Mouse (Mus musculus) megakaryocyte, embryonic 14.5 days (primary cell): Measurements from ENCODE around the gene Zfp324. TPM values are rescaled to one million over a fixed set of nuclear protein-coding genes. Genes with fewer than 3 reads are reported as not detected.
A peak's percentile ranks its signal among the peaks of the same experiment; 100 is the strongest.

ENCODE experiments used
- H3K27me3 ChIP-seq: replicated peaks from 2 replicates; pipeline ENCODE3; 2012; ENCODE audit warnings: inconsistent platforms
- H3K36me3 ChIP-seq: replicated peaks from 2 replicates; pipeline ENCODE3; 2012; ENCODE audit warnings: low read length, inconsistent platforms, mixed read lengths
- H3K4me1 ChIP-seq: 2 replicates; pipeline ENCODE4 v1.6.1; 2012; ENCODE audit warnings: inconsistent platforms
- H3K4me3 ChIP-seq: replicated peaks from 2 replicates; pipeline ENCODE3; 2012; ENCODE audit warnings: moderate library complexity, mild to moderate bottlenecking, inconsistent platforms
- H3K9me3 ChIP-seq: 2 replicates; pipeline ENCODE4 v1.6.1; 2012; ENCODE audit warnings: inconsistent platforms
- FLI1 ChIP-seq: IDR thresholded peaks from 2 replicates; pipeline ENCODE4 v1.6.1; 2012; ENCODE audit warnings: low read length, inconsistent platforms, mixed read lengths
- GATA1 ChIP-seq: IDR thresholded peaks from 3 replicates; pipeline ENCODE4 v1.6.1; 2012; ENCODE audit warnings: mixed read lengths, low read length, inconsistent platforms, borderline replicate concordance
- polyA plus RNA-seq: library from polyadenylated mRNA; stranded (reverse); fragments of >175 nt; gene quantifications from 2 replicates; pipeline ENCODE4 v1.2.3, GENCODE M21; 2012; ENCODE audit warnings: low replicate concordance; ENCODE audit not compliant: insufficient read depth

Gene Zfp324
- polyA plus RNA-seq, 1 experiment, result 1.9 TPM

DNA sequence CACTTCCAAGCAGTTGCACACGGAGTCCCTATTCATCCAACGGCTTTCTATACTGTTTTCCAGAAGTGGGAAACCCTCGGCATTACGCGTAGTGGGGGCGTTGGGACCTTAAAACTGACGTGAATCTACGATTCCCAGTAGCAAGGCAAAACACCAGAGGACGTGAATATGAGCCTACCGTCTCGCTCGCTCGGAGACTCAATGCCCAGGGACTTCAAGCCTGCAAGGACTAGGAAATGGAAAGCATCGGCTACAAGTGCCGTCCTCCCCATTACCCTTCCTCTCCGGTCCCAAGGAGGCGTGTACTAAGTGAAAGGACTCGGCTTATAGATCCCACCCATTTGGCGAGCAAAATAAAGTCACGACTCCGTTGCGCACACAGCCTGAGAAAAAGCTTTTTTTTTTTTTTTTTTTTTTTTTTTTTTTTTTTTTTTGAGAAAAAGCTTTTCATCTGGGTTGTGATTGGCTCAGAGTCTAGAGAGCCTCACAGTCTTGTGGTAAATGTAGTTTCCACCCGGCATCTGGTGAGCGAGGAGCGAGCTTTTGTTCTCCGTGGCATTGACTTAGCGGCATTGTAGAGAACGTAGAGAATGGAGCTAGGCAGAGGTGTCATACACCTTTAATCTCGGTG lies 4.0 kb upstream of the Zfp324 start:
- TF ChIP-seq GATA1 (no peak), FLI1 (no peak)
- Histone ChIP-seq H3K36me3 (no peaks in the 10 kb centered on the region), H3K4me3 (peak overlapping the region; percentile 95), H3K27me3 (no peaks in the 10 kb centered on the region), H3K9me3 (no peaks in the 10 kb centered on the region), H3K4me1 (peaks cover 49% of the 10 kb centered on the region)

DNA sequence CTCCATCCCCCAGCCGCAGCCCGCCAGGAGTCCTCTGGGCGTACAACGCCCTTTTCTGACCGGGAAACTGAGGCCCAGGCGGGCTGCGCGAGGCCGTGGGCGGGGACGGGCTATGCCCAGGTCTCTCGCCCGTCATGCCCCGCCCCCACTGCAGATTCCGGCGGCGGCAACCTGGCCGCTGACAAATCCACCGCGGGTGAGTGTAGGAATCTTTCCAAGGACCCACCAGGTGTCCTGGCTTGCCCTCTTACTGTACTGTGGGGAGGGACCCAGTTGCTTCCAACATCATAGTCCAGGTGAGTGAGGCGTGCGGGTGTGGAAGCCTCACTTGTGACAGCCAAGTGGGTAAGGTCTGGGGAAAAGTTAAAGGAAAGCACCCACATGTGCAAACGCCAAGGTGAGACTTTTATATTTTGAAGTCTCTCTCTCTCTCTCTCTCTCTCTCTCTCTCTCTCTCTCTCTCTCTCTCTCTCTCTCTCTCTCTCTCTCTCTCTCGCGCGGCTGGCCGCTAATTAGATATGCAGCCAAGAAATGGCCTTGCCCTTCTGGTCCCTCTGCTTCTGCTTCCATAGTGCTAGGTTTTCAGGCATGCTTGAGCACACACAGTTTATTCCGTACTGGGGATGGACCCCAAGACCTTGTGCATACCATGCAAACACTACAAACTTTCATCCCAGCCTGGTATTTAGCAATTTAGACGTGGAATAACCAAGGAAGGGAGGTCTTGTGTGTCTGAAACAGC lies 637 bp downstream of the Zfp324 start:
- Histone ChIP-seq H3K9me3 (no peaks in the 10 kb centered on the region), H3K4me3 (peak overlapping the region; percentile 93), H3K4me1 (peaks cover 76% of the 10 kb centered on the region), H3K36me3 (peaks cover 31% of the 10 kb centered on the region), H3K27me3 (no peaks in the 10 kb centered on the region)
- TF ChIP-seq GATA1 (no peak), FLI1 (no peak)

DNA sequence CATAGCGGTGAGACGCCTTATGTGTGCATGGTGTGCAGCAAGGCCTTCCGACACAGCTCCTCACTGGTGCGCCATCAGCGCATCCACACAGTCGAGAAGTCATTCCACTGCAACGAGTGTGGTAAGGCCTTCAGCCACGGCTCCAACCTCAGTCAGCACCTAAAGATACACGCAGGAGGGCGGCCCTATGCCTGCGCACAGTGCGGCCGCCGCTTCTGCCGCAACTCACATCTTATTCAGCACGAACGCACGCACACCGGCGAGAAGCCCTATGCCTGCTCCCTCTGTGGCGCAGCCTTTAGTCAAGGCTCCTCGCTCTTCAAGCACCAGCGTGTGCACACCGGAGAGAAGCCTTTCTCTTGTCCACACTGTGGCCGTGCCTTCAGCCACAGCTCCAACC lies 5.3 kb downstream of the Zfp324 start:
- Histone ChIP-seq H3K36me3 (peaks cover 57% of the 10 kb centered on the region), H3K4me3 (peak overlapping the region; percentile 30), H3K4me1 (peaks cover 61% of the 10 kb centered on the region), H3K27me3 (no peaks in the 10 kb centered on the region), H3K9me3 (no peaks in the 10 kb centered on the region)
- TF ChIP-seq GATA1, result no peak
- TF ChIP-seq FLI1, result no peak

DNA sequence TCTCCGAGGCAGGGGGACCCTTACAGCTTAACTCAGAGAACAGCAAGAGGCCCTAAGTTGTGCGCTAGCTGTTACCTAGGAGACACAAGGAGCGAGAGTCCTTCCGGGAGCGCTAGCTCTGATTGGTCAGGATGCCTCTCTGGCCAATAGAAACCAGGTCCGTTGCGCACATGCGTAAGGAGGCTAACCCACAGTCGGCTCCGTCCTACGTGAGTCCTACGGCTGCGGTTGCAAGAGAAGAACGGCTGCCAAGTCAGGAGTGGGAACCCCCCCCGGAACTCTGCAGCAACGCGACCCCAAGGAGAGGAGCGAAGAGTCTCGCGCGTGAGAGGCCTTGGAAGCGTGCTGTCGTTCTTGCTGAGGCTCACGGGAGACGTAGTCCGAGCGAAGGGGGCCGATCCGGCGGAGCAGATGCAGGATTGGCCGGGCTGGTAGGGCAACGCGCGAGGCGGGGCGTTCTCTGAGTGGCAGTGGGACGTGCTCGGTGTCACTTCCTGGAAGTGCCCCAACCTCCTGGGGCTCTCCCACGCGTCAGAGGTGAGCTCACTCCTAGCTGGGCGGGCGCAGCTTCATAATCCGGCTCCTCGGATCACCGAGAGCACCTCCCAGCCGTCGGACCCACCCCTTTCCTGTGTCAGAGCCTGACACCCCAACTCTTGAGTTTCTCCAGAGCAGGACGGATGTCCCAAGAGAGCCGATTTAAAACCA lies 12.2 kb downstream of the Zfp324 start, which contains the start of gene Zfp446:
TSS of gene Zfp446 (plus strand) at position 167 of the 708 bp plus-strand sequence.
- Histone ChIP-seq H3K9me3 (no peaks in the 10 kb centered on the region), H3K36me3 (peaks cover 28% of the 10 kb centered on the region), H3K4me1 (peaks cover 30% of the 10 kb centered on the region), H3K27me3 (no peaks in the 10 kb centered on the region), H3K4me3 (peak within 1 kb of the TSS; percentile 95)
- TF ChIP-seq FLI1 (no peak), GATA1 (no peak)

DNA sequence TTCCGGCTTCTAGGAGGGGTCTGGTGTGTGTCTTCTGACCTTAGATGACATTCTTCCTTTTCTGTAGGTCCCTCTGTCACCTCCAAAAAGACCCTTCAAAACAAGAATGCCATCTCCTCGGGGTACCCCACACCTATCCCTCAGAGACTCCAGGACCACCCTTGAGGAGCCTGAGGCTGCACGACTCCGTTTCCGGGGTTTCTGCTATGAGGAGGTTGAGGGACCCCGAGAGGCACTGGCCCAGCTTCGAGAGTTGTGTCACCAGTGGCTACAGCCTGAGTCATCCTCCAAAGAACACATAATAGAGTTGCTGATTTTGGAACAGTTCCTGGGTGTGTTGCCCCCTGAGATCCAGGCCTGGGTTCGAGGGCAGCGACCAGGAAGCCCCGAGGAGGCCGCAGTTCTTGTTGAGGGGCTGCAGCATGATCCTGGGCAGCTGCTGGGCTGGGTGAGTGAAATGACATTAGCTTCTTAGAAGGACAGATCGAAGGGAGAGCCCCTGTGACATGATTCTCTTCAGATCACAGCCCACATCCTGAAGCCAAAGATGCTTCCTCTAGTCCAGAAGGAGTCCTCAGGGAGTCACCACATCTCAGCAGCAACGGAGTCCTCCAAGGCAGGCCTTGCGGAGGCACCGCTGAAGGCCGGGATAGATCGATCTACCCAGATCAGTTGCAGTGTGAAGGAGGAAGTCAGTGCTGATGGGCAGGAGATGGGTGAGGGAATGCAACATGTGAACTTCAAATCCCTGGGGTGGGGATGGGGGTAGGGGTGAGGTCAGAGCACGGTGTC lies 13.5 kb downstream of the Zfp324 start:
- H3K9me3 ChIP-seq, result no peaks in the 10 kb centered on the region
- peaks cover 30% of the 10 kb centered on the region for H3K4me1 ChIP-seq
- TF ChIP-seq FLI1, result no peak
- no peak for TF ChIP-seq GATA1
- H3K36me3 ChIP-seq, result peaks cover 21% of the 10 kb centered on the region
- no peaks in the 10 kb centered on the region for H3K27me3 ChIP-seq
- peak overlapping the region; percentile 95 for H3K4me3 ChIP-seq

DNA sequence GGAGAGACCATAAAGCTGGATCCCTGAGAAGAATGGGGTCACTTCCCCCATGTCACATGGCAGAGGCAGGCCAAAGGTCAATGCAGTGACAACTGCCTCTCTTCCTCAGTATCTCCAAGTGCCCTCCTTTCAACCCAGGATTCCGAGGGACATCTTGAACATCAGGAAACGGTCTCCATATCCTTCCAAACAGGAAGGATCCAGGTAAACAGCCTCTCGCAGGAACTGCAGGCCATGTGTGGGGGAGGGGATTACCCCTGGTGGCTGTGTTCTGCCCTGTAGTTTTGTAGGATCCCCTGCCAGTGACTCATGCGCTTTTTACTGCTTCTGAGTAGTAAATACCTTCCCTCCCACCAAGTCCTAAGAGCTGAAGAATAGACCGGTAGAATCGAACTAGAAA lies 14.1 kb downstream of the Zfp324 start:
- TF ChIP-seq FLI1 (no peak), GATA1 (no peak)
- Histone ChIP-seq H3K4me1 (peaks cover 30% of the 10 kb centered on the region), H3K9me3 (no peaks in the 10 kb centered on the region), H3K4me3 (peak overlapping the region; percentile 30), H3K36me3 (peaks cover 21% of the 10 kb centered on the region), H3K27me3 (no peaks in the 10 kb centered on the region)

DNA sequence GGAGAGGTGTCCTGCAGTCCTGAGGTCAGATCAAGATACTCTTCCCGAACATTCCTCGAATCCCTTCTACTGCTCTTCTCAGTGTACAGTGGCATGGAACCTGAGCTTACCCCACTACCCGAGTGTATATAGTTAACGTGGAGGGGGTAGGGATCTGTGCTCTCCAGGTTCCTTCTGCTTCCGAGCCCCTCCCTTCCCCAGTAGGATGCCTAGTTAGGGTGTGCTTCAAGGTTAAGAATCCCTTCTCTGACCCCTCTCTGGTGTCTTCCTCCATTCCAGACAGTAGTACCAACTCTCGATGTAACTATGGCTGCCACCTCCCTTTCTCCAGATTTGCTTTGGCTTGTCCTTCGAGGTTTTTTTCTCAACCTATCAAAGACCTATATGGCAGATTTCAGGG lies 14.7 kb downstream of the Zfp324 start:
- Histone ChIP-seq H3K4me3 (no peak overlapping the region), H3K27me3 (no peaks in the 10 kb centered on the region), H3K4me1 (peaks cover 30% of the 10 kb centered on the region), H3K9me3 (no peaks in the 10 kb centered on the region), H3K36me3 (peaks cover 21% of the 10 kb centered on the region)
- no peak for TF ChIP-seq GATA1
- TF ChIP-seq FLI1, result no peak

DNA sequence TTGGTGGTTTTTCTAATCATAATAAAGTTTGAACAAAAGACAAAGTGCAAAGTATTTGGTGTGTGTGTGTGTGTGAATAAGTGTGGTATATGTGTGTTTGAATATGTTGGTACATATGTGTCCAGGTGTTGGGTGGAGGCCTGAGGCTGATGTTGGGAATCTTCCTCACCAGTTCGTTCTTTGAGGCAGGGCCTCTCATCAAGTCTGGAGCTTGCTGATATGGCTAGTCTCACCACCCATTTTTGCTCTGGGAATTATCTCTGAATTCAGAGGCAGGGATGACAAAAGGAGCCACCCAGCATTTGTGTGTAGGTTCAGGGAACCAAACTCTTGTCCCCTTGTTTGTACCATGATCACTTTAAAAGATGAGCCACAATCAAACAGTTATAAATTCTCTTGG lies 20.1 kb downstream of the Zfp324 start:
- Histone ChIP-seq H3K27me3 (peaks cover 1% of the 10 kb centered on the region), H3K4me1 (peaks cover 11% of the 10 kb centered on the region), H3K9me3 (no peaks in the 10 kb centered on the region), H3K36me3 (peaks cover 18% of the 10 kb centered on the region), H3K4me3 (no peak overlapping the region)
- no peak for TF ChIP-seq GATA1
- no peak for TF ChIP-seq FLI1

DNA sequence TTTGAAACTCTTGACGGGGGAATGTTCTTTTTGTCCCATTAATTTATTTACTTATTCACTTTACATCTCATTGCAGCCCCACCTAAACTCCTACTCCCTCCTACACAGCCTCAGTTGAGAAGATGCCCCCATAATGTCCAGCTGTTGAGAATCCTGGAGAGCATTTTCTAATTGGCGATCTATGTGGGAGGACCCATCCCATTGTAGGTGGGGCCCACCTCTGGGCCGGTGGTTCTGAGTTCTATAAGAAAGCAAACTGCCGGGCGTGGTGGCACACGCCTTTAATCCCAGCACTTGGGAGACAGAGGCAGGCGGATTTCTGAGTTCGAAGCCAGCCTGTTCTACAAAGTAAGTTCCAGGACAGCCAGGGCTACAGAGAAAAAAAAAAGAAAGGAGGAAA lies 21.3 kb downstream of the Zfp324 start:
- no peaks in the 10 kb centered on the region for H3K9me3 ChIP-seq
- H3K36me3 ChIP-seq, result peaks cover 13% of the 10 kb centered on the region
- peaks cover 11% of the 10 kb centered on the region for H3K4me1 ChIP-seq
- TF ChIP-seq GATA1 (no peak), FLI1 (no peak)
- H3K27me3 ChIP-seq, result peaks cover 5% of the 10 kb centered on the region
- H3K4me3 ChIP-seq, result no peak overlapping the region
